Mouse (Mus musculus) neural tube, embryonic 15.5 days (tissue): ENCODE results near the gene Swsap1. TPM values are rescaled to one million over a fixed set of nuclear protein-coding genes. Genes with fewer than 3 reads are reported as not detected.

Experiments
- ATAC-seq: fragments of 200-750 bp; cut with Nextera tagmentation; 2 replicates; pipeline ENCODE4 v1.8.0; 2017; ENCODE audit warnings: mild to moderate bottlenecking, moderate TSS enrichment, moderate library complexity; ENCODE audit not compliant: low FRiP score
- H3K27ac ChIP-seq: fragments of 300-500 bp; sonication (generic); replicated peaks from 2 replicates; pipeline ENCODE4 v1.5.1; 2015; ENCODE audit warnings: mild to moderate bottlenecking, inconsistent platforms
- H3K27me3 ChIP-seq: fragments of 300-500 bp; sonication (generic); replicated peaks from 2 replicates; pipeline ENCODE4 v1.6.1; 2015; ENCODE audit warnings: inconsistent platforms
- H3K36me3 ChIP-seq: fragments of 300-500 bp; sonication (generic); 2 replicates; pipeline ENCODE4 v1.6.1; 2015; ENCODE audit warnings: inconsistent platforms
- H3K4me1 ChIP-seq: fragments of 300-500 bp; sonication (generic); 2 replicates; pipeline ENCODE4 v1.6.1; 2015; ENCODE audit warnings: inconsistent platforms
- H3K4me2 ChIP-seq: fragments of 300-500 bp; sonication (generic); 2 replicates; pipeline ENCODE4 v1.6.1; 2015; ENCODE audit warnings: inconsistent platforms, mild to moderate bottlenecking, moderate library complexity
- H3K4me3 ChIP-seq: fragments of 300-500 bp; sonication (generic); replicated peaks from 2 replicates; pipeline ENCODE4 v1.5.1; 2015; ENCODE audit warnings: mild to moderate bottlenecking, inconsistent platforms
- H3K9ac ChIP-seq: fragments of 300-500 bp; sonication (generic); replicated peaks from 2 replicates; pipeline ENCODE4 v1.6.1; 2015; ENCODE audit warnings: mild to moderate bottlenecking, inconsistent platforms
- H3K9me3 ChIP-seq: fragments of 300-500 bp; sonication (generic); replicated peaks from 2 replicates; pipeline ENCODE4 v1.6.1; 2016; ENCODE audit warnings: inconsistent platforms
- WGBS: fragments of 180-500 bp; shearing (Covaris S2); methylation state at CpG from one replicate; pipeline ENCODE4 v1.1.7; 2015; ENCODE audit warnings: mixed read lengths; 5-methylcytosine and 5-hydroxymethylcytosine counted together
- polyA plus RNA-seq: library from polyadenylated mRNA; unstranded; fragments of >200 nt; fragmentation: Nextera tagmentation; extraction: Ambion mirVana; gene quantifications from 2 replicates; pipeline ENCODE4 v1.2.1, GENCODE M21; 2015

Swsap1 gene
- 9.5 and 10.8 TPM in 2 replicates for polyA plus RNA-seq

GRCm38 (mm10) chr9:21955570-21956281, at the start of gene Swsap1:
TSS of gene Swsap1 (plus strand) at chr9:21955755.
- WGBS: under 1% methylated on average over 54 of the region's 54 CpGs

GRCm38 (mm10) chr9:21908216-21908615, 47.3 kb upstream of the Swsap1 start:
- H3K9ac ChIP-seq: no peak overlapping the region
- H3K4me3 ChIP-seq: no peak overlapping the region
- no peak for ATAC-seq
- WGBS: 83% methylated on average over 11 of the region's 11 CpGs
- H3K4me2 ChIP-seq: no peak overlapping the region
- no peaks in the 10 kb centered on the region for H3K4me1 ChIP-seq
- H3K9me3 ChIP-seq: no peaks in the 10 kb centered on the region
- no peak overlapping the region for H3K27ac ChIP-seq
- peaks cover 2% of the 10 kb centered on the region; the same call in 1 of the 2 replicates for H3K36me3 ChIP-seq
- peaks cover 10% of the 10 kb centered on the region for H3K27me3 ChIP-seq

More at GRCm38 (mm10) chr9:21955570-21956281, at the start of gene Swsap1:
- Histone ChIP-seq H3K36me3 (no peaks in the 10 kb centered on the region), H3K4me1 (peaks cover 13% of the 10 kb centered on the region), H3K9ac (peak within 1 kb of the TSS; percentile 89), H3K27me3 (peaks cover 19% of the 10 kb centered on the region), H3K4me3 (peak within 1 kb of the TSS; percentile 76), H3K9me3 (no peaks in the 10 kb centered on the region), H3K4me2 (peak within 1 kb of the TSS; percentile 68), H3K27ac (peak within 1 kb of the TSS; percentile 98)
- peak; percentile 98 for ATAC-seq

GRCm38 (mm10) chr9:21909474-21910223, 45.9 kb upstream of the Swsap1 start:
- Histone ChIP-seq H3K9ac (no peak overlapping the region), H3K27me3 (0 out of 2 replicates have a peak, but pooled peaks cover 4% of the 10 kb centered on the region), H3K9me3 (no peaks in the 10 kb centered on the region), H3K27ac (no peak overlapping the region), H3K4me3 (no peak overlapping the region), H3K36me3 (peaks cover 9% of the 10 kb centered on the region), H3K4me1 (no peaks in the 10 kb centered on the region), H3K4me2 (no peak overlapping the region)
- 82% methylated on average over 10 of the region's 10 CpGs for WGBS
- ATAC-seq: no peak

- 68% methylated on average over 3 of the region's 3 CpGs for whole genome bisulfite sequencing
Measured at GRCm38 (mm10) chr9:21916851-21917492, 38.6 kb upstream of the Swsap1 start.

GRCm38 (mm10) chr9:21917493-21918034, 38.0 kb upstream of the Swsap1 start:
- Histone ChIP-seq H3K4me1 (peaks cover 15% of the 10 kb centered on the region), H3K9ac (peak overlapping the region; percentile 65), H3K4me2 (peak overlapping the region; percentile 87), H3K4me3 (peak overlapping the region; percentile 68), H3K27me3 (0 out of 2 replicates have a peak, but pooled peaks cover 3% of the 10 kb centered on the region), H3K9me3 (no peaks in the 10 kb centered on the region), H3K27ac (peak overlapping the region; percentile 71), H3K36me3 (peaks cover 11% of the 10 kb centered on the region)
- peak; percentile 79 for ATAC-seq
- WGBS: 2% methylated on average over 35 of the region's 35 CpGs

More at GRCm38 (mm10) chr9:21916851-21917492, 38.6 kb upstream of the Swsap1 start:
- Histone ChIP-seq H3K27me3 (0 out of 2 replicates have a peak, but pooled peaks cover 3% of the 10 kb centered on the region), H3K4me2 (peak overlapping the region; percentile 87), H3K36me3 (peaks cover 11% of the 10 kb centered on the region), H3K4me1 (peaks cover 15% of the 10 kb centered on the region), H3K9me3 (no peaks in the 10 kb centered on the region), H3K27ac (peak overlapping the region; percentile 71), H3K4me3 (peak overlapping the region; percentile 68), H3K9ac (peak overlapping the region; percentile 65)
- ATAC-seq: no peak

GRCm38 (mm10) chr9:21918035-21918592, 37.4 kb upstream of the Swsap1 start, which contains the start of gene Rab3d:
TSS of gene Rab3d (minus strand) at chr9:21918192.
- peaks cover 11% of the 10 kb centered on the region for H3K36me3 ChIP-seq
- peak within 1 kb of the TSS; percentile 87 for H3K4me2 ChIP-seq
- 0 out of 2 replicates have a peak, but pooled peaks cover 3% of the 10 kb centered on the region for H3K27me3 ChIP-seq
- under 1% methylated on average over 36 of the region's 36 CpGs for WGBS
- H3K9me3 ChIP-seq: no peaks in the 10 kb centered on the region
- peak within 1 kb of the TSS; percentile 71 for H3K27ac ChIP-seq
- peak; percentile 90 for ATAC-seq
- peak within 1 kb of the TSS; percentile 68 for H3K4me3 ChIP-seq
- peaks cover 15% of the 10 kb centered on the region for H3K4me1 ChIP-seq
- H3K9ac ChIP-seq: peak within 1 kb of the TSS; percentile 65

GRCm38 (mm10) chr9:21918692-21919384, 36.7 kb upstream of the Swsap1 start:
- WGBS: 23% methylated on average over 5 of the region's 5 CpGs
- Histone ChIP-seq H3K9me3 (no peaks in the 10 kb centered on the region), H3K27me3 (0 out of 2 replicates have a peak, but pooled peaks cover 3% of the 10 kb centered on the region), H3K4me1 (peaks cover 15% of the 10 kb centered on the region), H3K36me3 (peaks cover 11% of the 10 kb centered on the region), H3K27ac (no peak overlapping the region), H3K4me2 (peak overlapping the region; percentile 87), H3K9ac (no peak overlapping the region), H3K4me3 (peak overlapping the region; percentile 68)
- ATAC-seq: no peak

- no peak overlapping the region for H3K4me3 ChIP-seq
- H3K36me3 ChIP-seq: peaks cover 2% of the 10 kb centered on the region; the same call in 1 of the 2 replicates
- peaks cover 23% of the 10 kb centered on the region for H3K4me1 ChIP-seq
- H3K27ac ChIP-seq: no peak overlapping the region
- no peak overlapping the region for H3K9ac ChIP-seq
- no peak for ATAC-seq
- H3K4me2 ChIP-seq: no peak overlapping the region
- 90% methylated on average over 4 of the region's 4 CpGs for WGBS
- H3K9me3 ChIP-seq: no peaks in the 10 kb centered on the region
- H3K27me3 ChIP-seq: no peaks in the 10 kb centered on the region
Measured at GRCm38 (mm10) chr9:21923036-21923435, 32.5 kb upstream of the Swsap1 start.

GRCm38 (mm10) chr9:21923490-21924098, 32.0 kb upstream of the Swsap1 start:
- Histone ChIP-seq H3K4me2 (no peak overlapping the region), H3K4me1 (peaks cover 18% of the 10 kb centered on the region), H3K27ac (no peak overlapping the region), H3K9me3 (no peaks in the 10 kb centered on the region), H3K9ac (no peak overlapping the region), H3K27me3 (no peaks in the 10 kb centered on the region), H3K36me3 (peaks cover 2% of the 10 kb centered on the region; the same call in 1 of the 2 replicates), H3K4me3 (no peak overlapping the region)
- ATAC-seq: no peak
- 73% methylated on average over 3 of the region's 3 CpGs for WGBS

GRCm38 (mm10) chr9:21924099-21924493, 31.5 kb upstream of the Swsap1 start:
- WGBS: 76% methylated on average over 6 of the region's 6 CpGs
- Histone ChIP-seq H3K4me2 (no peak overlapping the region), H3K4me1 (peaks cover 18% of the 10 kb centered on the region)

More at GRCm38 (mm10) chr9:21924099-21924493, 31.5 kb upstream of the Swsap1 start:
- no peak overlapping the region for H3K9ac ChIP-seq
- peaks cover 2% of the 10 kb centered on the region; the same call in 1 of the 2 replicates for H3K36me3 ChIP-seq
- H3K27ac ChIP-seq: no peak overlapping the region
- H3K4me3 ChIP-seq: no peak overlapping the region
- H3K9me3 ChIP-seq: no peaks in the 10 kb centered on the region
- H3K27me3 ChIP-seq: no peaks in the 10 kb centered on the region
- ATAC-seq: no peak
